Mouse (Mus musculus) gonadal fat pad, adult 2 months (tissue): ENCODE results near the gene Emp1. TPM values are rescaled to one million over a fixed set of nuclear protein-coding genes. Genes with fewer than 3 reads are reported as not detected.

Experiments used
- DNase-seq: peaks from one replicate; pipeline ENCODE4 v3.0.0-alpha.2; 2012; ENCODE audit warnings: low read depth
- polyA plus RNA-seq: library from polyadenylated mRNA; depleted of rRNA; stranded (reverse); fragments of >200 nt; gene quantifications from 2 replicates; pipeline ENCODE4 v1.2.3, GENCODE M21; 2012

The Emp1 gene
- polyA plus RNA-seq, 1 experiment = 332 TPM

DNA sequence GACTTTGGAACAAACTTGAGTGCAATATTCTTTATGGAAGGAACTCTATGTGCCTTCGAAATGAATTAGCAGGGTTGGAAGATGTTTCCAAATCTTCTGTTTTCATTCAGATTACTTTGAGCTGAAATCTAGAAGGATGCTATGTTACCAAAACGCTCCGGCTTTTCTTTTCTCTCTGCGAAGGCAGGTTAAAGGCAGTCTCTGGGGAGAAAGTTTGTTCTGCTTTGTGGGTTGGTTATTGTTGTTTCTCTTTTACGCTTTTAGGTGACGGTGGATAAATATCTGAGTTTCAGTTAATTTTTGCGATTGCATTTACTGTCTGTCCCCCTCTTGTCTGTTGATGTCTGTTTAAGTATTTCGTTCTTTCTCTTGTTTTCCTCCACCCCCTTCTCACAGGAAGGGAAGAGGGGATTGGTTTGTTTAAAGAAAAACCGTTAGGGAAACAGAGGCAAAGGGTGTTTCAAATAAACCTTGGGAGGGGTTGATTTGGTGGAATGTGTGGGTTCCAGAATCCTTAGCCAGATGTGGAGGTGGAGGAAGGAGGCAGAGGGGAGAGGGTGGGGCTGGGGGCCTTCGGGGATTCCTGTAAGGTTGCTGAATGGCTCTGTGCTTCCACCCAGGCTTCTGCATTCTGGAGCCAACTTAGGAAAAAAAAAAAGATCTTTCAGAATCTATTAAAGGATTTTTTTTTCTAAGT, 1.1 kb downstream of the Emp1 start:
- DNase-seq = no peak

DNA sequence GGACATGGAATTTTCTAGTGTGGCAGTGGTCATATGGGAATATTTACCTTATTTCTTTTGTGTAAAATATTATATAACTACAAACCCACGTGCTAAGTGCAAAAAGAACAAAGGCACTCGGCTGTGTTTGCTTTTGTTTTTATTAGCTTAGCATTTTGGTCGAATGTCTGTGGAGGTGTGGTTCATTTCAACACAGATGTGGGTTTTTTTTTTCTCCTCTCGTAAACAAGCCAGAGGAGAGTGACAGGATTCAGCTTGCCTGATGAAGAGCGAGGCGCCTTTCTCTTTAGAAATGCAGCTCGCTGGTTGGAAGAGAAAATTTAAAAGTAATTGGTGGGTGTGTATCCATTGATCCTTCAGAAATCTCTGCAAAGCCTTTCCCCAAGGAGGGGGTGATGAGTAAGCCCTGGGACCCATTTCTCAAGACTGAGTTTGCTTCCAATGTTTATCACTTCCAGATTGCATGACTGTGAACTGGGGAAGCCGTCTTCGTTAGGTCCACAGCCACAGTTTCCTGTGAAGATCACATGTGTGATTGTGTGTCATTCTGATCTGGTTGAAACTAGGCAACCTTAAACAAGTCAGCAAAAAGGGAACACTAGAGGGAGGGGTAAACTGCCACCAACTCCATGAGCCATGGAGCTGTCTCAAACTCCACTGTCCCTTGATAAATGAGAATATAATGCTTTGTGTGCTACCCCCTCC, 1.8 kb downstream of the Emp1 start:
- no peak for DNase-seq

DNA sequence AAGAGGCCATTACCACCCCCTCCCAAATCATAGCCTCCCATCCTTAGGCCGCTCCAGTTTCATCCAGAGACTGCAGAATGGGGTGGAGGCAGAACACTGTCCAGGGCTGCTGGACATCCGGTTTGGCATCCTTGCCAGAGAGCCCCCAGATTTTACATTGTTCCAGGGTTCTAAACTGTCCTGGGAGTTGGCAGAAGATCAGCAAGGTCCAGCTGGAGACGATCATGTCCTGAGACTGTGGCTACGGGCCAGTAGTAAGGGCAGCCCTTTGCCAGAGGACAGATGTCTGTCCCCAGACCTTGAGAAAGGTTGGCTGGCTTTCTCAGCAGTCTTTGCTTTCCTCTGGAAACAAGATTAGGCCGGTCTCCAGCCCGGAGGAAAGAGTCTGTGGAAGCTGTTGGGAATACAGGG, 2.6 kb downstream of the Emp1 start:
- no peak for DNase-seq

- no peak for DNase-seq
Observed at GRCm38 (mm10) chr6:135365614-135366013, 3.3 kb downstream of the Emp1 start.

- DNase-seq = no peak
Observed at GRCm38 (mm10) chr6:135368230-135368629, 5.9 kb downstream of the Emp1 start.

DNA sequence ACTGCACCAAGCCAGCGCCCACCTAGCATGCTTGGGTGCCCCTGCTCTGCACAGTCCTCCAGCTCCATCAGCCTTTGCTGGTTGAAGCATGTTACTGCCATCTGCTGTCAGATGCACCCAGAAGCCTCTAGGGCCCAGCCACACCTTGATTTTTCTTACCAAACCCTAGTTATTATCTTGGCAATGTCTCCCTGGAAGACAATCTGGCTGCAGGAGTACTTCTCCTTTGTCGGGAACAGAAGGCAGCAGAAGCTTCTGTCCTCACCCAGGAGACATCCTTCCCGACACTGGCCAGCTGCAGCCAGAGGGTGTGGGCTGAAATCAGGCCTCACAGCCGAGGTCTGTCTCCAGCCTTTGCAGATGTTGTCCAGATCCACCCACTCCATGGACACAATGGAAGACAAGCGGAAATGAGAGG, 7.2 kb downstream of the Emp1 start:
- no peak for DNase-seq

DNA sequence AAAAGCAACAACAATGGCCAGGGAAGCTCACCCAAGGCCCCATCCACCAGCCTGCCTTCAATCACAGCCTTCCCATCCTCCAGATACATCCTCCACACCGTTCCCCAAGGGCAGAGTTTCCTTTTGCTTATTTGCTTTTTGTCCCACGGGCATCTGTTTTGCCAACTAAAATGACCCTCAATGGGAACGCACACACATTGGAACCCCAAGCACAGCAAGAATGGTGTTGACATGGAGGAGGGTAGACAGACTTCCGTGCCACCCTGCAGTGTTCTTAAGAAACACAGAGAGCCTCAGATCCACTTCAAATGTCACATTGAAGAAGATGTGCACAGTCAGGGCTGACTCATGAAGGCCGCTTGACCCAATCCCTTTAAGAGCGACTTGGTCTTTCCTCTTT, 8.6 kb downstream of the Emp1 start:
- DNase-seq = no peak

DNA sequence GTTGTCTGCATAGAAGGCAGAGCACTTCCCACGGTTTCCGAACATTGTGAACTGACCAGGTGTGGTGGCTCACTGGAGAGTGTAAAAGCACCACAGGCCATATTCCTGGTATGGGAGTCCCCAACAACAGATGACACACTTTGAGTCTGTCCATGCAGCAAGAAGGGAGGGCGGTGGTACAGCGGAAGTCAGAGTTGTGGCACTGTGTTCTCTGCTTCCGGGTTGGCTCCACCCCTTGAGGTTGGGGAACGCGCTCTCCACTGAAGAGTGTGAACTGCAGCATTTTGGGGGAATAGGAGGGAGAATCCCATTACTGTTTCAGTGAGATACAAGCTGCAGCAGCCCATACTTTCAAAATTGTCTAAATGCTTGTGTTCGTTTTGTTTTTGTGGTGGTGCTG, 11.0 kb downstream of the Emp1 start:
- no peak for DNase-seq

DNA sequence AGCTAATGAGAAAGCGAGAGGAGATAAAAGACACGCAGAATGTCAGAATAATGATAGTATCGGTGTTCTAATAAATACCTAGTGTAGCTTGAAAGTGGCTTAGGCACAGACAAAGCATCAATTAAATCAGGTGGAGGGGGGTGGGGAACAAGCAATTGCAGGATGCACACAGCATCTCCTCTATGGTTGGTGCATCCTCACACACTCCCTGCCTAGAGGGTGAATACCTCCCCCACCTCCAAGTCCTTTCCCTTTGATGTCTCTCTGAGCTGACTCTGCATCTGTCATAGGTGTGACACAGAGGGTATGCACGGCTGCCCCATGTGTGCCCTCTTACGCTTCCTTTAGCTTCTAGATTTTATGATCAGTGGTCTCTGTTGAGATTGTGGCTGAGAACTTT, 13.5 kb downstream of the Emp1 start:
- no peak for DNase-seq

GRCm38 (mm10) chr6:135376248-135376647, 13.9 kb downstream of the Emp1 start:
- DNase-seq = no peak

DNA sequence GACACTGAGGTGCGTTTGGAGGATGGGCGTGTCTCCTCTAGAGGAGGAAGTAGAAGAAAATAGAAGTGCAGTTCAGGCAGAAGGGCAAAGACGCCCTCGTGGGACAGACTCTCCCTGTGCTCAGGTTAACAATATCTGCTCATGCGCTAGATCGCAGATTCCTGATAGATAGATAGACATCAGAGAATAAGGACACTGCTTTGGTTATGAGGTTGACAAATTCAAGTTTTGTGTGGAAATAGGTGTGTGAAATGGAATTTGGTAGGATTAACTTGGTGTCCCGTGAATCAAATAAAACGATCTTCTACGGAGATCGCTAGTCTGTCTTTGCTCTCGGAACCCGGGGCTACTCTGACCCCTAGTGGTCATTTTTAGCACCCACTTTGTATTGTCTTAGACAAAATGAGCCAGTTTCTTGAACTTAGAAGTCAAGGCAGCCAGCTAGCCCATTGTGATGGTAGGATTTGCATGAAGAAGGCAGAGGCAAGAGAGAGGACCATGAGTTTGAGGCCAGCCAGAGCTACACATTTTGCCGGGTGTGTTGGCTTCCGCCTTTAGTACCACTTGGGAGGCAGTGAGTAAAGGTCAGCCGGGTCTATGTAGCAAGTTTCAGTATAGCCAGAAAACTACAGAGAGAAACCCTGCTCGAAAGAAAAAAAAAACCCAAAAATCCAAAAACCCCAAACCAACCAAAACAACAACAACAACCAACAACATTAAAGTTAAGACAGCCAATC, 15.4 kb downstream of the Emp1 start:
- DNase-seq = no peak

DNA sequence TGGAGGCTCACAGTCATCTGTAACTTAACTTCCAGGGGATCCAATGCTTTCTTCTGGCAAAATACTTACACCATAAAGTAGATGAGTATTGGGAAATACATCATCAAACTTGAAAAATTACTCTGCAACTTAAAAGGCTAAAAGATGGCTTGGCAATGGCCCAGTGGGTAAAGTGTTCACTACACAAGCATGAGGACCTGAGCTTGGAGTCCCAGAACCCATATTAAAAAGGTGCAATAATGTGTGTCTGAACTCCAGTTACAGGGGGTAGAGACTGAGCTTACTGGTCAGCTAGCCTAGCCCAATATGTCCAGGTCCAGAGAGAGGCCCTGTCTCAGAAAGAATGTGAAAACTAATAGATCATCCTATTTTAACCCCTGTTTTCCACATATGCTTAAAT, 21.6 kb downstream of the Emp1 start:
- no peak for DNase-seq

GRCm38 (mm10) chr6:135385738-135386459, 23.6 kb downstream of the Emp1 start:
- DNase-seq = no peak

DNA sequence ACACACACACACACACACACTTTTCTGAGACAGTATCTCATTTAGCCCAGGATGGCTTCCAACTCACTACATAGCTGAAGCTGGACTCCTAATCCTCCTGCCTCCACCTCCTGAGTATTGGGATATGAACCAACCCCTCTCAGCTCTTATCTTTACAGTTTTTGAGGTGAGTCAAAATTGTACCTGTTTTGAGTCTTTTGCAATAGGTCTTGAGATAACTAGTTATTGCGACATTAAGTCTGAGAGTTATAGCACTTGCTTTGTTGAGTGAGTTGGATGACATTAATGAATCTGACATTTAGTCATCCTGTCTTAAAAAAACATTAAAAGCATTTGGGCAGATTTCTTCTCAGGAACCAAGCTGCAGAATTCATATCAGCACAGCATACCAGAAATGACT, 25.3 kb downstream of the Emp1 start:
- no peak for DNase-seq

DNA sequence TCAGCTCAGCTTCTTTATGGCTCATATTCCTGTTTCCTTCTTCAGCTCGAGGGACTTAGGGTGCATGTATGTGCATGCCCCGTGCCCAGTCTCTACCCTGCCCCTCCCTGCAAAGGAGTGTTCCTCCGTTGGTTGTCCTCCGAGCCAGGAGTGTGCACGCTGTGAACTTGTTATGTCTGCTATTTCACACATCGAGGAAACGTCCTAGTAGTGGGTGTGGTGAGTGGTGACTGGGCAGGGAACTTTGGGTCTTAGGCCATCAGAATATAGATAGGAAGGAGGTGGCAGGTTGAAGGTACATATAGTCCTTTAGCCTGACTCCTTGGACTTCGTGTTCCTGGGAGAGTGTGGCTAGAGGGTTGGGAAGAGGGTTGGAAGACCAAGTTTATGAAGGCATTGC, 26.4 kb downstream of the Emp1 start:
- DNase-seq = no peak

GRCm38 (mm10) chr6:135390398-135390797, 28.1 kb downstream of the Emp1 start:
- DNase-seq = no peak

DNA sequence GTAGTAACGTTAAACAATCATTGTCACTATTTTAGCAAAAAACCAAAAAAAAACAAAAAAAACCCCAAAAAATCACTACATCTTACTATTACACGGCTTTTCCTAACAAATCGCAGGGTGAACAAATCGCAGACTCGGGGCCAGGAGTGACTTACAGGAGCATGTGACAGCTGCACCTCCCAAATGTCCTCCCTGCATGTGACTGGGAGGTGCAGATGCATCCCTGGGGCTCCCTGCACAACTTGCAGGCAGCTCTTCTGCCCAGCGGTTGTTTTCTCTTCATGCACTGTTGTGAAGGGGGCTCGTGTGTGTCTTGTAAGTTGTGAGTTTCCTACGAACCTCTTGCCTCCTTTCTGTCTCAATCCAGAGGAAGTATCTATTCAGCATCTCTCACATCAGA, 33.0 kb downstream of the Emp1 start:
- no peak for DNase-seq

DNA sequence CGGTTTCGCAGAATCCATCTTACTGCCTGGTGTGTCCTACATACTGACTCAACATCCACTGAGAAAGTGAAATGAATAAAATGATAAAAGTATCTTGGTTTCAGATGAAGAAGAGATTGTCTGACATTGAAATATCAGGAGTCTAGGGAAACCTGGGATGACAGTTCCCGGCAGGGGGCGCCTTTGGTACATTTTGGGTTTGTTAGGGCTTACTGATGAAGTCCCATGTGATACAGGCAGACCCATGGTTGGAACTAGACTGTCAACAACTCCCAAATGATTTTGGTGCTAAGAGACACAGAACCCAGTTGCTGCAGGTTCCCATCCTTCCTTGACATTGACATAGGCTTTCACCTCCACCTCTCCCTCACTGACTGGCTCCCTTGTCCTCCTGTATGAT, 34.7 kb downstream of the Emp1 start:
- DNase-seq = no peak

DNA sequence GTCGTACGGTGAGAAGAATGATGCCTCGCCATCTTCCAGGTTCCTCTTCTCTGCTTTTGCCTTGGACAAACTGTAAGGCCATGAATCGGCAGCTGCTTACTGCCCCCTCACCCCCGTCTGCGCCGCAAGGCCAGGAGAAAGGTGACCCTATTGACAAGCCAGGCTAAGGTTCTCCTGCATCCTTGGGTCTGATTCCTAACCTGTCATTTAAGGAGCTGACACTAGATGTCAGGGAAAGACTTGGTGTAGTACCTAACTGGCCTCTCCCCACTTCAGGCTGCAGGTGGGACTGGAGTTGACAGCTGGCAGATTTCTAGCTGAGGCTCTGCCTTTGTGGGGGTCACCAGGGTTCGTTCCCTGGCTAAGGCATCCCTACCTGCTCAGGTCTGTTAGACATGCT, 35.4 kb downstream of the Emp1 start:
- no peak for DNase-seq

GRCm38 (mm10) chr6:135398801-135399200, 36.5 kb downstream of the Emp1 start:
- no peak for DNase-seq

- DNase-seq = no peak
Observed at GRCm38 (mm10) chr6:135400306-135400705, 38.0 kb downstream of the Emp1 start.

DNA sequence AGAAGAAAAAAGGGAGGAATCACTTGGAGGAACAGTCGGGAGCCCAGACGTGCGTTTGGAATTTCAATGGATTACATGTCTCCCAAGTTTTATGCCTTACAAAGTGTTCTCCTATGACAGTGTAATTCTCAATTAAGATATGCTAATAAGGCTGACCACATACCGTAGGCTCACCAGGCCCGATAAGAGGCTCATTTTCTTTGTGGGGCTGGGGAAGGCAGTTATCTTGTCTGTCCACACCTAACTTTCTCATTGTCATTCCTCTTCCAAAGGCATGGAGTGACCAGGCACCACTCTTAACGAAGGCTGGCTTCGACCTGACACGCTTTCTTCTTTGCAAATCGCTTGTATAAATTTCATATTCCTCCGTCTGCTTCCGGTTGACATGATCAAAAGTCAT, 42.7 kb downstream of the Emp1 start:
- DNase-seq = no peak
